Mouse (Mus musculus): ENCODE data around the gene Smim8. TPM values are rescaled to one million over a fixed set of nuclear protein-coding genes. Genes with fewer than 3 reads are reported as not detected.
A peak's percentile ranks its signal among the peaks of the same experiment; 100 is the strongest.
"Not testable (repeated sequence)": the region's sequence is repeated elsewhere in the genome, so short reads cannot be mapped to it uniquely, and the experiment has no call there.

The Smim8 gene
- polyA plus RNA-seq (2015; fragmentation: Nextera tagmentation; extraction: Ambion mirVana): 108 TPM in 2 replicates

DNA sequence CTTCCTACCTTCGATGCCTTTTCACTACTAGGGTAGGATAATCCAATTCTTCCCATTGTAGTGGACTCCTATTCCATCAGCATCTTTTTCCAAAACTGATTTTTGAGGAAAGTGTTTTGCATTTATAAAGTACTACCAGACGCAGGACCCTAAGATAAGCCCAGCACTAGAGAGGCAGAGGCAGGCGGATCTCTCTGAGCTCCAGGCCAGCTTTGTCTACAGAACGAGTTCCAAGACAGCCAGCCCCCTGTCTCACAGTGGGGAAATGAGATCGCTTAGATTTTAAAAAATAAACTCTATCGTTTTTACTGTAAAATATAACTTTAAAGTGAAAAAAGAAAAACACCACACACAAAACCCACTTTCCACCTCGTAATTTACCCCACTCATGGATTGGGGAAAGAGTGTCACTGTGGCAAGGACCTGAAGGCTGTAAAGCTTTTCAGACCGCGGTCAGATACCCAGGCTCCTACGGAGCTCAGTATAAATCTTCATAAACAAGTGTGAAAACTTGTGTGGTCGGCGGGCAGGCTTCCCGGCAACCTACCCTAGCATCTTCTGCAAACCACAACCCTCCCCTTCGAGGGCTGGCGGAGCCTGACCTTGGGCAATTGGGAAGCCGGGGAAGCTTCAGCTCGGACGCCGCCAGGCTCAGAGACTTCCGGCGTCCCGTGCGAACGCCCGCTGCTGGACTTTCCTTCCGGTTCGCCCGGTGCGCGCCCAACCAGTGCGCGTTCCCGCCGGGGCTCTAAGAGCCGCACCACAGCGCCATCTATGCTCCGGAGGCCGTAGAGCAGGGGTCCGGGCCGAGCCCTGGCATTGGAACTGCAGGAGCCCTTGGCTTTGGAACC is at the start of gene Smim8:
TSS of gene Smim8 (minus strand) at position 747 of the 851 bp plus-strand sequence.
- peak; percentile 93 for DNase-seq (ENCODE audit: low spot score)

DNA sequence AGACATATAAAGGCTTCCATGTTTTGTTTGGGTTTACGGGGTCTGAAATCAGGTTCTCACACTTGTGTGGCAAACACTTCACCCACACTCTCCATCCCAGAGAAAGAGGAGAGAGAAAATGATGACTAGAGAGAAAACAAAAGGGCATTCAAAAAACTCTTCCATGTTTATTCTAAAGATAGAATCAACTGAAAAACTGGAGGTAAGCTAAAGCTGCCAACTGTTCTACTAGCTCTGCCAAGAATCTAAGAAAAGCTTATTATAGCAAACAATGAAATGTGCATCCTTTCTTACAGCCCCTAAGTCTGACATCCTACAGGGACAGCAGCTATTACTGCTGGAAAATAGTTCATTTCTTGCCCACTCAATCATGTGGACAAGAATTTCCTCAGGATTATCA is 45.7 kb upstream of the Smim8 start:
- no peak for DNase-seq (ENCODE audit: low spot score)

DNA sequence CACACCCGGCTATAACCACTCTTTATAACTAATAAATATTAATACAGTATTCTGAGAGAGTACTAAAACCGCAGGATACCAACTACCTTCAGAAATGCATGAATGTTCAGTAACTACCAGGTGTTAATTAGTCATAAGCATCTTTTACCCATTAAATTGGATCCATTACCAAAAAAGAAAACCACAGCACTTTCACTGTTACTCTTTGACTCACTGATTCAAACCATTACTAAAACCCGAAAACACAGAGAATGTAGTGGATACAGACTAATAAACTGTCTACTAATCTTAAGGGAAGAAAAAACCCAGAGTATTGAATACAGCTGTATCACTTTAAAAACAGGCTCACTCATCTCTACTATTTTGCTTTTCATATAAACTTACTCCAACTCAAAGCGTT is 41.7 kb upstream of the Smim8 start:
- DNase-seq (ENCODE audit: low spot score): no peak

DNA sequence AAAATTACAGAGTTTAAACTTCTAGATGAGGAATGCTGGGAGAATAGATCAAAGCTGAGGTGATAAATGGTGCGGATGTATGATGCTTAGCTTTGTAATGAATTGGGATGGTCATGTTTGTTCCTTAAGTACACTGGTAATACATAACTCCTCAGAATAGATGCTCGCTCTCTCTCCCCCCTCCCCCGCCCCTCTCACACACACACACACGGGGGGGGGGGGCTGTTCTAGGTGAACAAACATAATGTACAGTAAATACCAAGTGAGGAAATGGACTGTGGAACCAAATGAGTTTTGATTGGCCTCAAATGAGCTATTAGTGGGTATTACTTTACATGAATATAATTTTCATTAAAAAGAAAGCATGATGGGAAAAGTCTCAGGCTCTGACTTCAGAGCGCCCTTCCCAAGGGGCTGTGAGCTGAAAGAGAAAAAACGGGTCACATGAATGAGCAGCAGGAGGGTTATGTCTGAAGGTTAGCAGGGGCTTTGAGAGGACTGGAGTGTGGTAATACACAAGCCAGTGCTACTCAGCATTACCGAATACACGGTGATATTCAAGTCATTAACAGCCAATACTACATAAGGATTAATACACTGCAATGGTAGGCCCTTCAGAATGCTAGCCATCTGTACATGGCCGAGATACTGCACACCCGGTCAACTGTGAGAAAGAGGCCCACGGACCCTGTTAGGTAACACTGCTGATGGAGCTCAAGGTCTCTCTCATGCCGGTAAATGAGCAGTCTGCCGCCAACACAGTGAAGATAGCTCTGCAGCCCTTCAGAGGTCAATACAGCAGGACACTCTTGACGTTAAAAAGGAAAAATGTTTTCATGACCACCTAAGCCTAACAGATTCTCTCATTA is 23.2 kb upstream of the Smim8 start:
- DNase-seq (ENCODE audit: low spot score): no peak

DNA sequence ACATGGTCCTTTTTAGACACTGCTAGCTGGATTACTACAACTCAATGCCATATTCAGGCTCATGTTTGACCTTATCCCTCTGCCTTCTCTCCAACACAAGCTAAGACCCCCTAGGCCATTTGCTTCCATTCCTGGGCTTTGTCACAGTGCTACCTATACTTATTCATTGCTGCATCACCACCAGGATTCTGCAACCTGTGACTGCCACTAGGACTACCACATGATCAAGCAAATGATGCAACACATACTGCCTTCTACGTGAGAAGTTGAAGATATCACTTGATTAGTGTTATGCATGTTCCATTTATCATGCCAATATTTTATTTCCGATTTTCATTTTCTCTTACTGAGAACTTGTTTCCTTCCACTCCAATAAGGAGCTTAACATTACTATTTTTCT is 19.8 kb upstream of the Smim8 start:
- no peak for DNase-seq (ENCODE audit: low spot score)

DNA sequence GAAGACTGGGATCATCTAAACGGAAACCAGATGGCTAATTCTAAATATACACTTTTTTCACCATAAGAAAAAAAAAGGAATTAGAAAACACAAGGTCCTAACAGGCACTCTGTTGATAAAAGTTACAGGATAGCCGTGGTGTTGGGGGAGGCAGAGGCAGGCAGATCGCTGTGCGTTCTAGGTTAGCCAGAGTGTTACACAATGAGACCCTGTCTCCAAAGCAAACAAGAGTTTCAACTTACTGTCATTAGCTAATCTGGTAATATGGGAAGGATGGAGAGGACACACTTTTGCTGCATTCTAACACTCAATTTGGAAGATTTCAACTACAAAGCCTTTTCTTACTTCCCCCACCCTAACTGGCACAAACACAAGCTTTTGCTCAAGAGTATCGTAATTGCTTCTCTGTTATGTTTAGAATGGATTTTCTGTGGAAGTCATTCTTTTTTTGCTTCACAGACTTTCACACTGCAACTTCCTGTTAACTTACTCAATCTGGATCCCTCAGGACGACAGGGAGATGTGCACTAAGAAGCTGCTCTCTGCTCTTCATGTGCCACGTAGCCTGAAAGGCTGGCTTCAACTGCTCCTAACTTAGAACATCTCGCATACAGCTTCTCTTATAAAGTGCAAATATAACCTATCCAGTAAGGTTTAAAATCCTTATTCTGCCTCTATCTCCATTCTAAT is 19.2 kb upstream of the Smim8 start:
- no peak for DNase-seq (ENCODE audit: low spot score)

DNA sequence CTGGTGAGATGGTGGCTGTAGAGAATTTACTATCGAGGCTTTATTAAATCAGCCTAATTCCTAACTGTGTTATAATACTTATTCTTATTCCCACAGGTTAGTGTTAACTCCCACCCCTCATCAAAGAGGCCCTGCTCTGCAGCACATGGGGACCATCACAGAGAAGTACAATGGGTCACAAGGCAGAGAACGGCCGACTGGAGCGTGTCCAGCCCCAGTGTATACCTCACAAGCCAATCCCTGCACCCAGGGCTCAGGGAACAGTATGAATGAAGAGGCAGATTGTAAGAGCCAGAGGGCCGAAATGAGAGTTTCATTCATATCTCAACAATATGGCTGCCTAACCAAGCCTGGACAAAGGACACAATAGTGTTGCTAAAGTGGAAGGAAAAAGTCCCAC is 18.1 kb upstream of the Smim8 start:
- DNase-seq (ENCODE audit: low spot score): no peak

DNA sequence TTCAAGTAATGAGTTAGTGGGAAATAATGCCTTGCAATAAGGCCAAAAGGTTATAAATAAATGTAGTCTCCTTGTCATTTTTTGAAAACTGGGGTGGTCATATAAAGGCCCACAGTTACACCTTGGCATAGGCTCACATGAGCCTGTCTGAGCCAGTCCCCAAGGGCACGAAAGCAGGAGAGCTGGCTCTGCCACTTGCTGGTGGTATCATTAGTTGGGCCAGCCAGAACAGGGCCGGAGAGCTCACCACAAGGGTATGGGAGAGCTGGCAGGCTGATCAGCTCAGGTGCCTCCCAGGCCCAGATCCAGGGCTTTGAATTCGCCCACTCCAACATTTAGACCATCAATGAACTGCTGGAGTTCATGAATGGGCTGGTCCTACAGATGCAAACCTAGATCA is 8.3 kb upstream of the Smim8 start:
- no peak for DNase-seq (ENCODE audit: low spot score)

DNA sequence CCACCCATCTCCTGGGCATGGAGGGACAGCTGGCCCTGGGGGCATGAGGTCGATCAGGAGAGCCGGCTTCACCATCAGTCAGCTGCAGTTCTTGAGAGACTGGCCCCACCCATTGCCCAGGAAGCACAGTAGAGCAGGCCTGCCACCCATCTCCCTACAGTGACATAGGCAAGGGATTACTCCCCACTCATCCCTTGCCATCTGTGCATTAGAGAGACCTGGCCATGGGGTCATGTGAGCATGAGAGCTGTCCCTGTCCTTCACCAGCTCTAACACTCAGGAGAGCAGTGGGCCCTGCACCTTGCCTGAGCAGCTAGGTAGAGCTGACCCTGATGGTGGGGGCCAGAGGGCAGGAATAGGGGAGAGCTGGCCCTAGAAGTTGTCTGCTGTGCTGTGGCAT is 7.4 kb upstream of the Smim8 start:
- no peak for DNase-seq (ENCODE audit: low spot score)

DNA sequence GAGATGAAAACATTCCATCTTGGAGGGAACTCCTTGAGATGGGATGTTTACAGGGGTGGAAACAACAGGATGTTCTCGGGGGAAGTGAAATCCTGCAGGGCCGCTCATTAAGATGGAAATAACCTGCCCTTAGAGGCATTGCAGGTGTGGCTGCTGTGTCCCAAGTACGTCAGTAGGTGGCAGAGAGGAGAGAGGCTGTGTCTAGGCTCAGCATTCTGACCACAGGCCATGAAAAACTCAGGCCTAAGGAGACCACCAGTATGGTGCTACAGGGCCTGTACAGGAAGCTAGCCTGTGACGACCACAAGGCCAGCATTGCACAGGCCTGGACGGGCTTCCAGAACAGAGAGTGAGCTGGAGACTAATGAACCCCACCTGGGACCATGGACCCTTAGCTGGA is 6.6 kb upstream of the Smim8 start:
- DNase-seq (ENCODE audit: low spot score): no peak

DNA sequence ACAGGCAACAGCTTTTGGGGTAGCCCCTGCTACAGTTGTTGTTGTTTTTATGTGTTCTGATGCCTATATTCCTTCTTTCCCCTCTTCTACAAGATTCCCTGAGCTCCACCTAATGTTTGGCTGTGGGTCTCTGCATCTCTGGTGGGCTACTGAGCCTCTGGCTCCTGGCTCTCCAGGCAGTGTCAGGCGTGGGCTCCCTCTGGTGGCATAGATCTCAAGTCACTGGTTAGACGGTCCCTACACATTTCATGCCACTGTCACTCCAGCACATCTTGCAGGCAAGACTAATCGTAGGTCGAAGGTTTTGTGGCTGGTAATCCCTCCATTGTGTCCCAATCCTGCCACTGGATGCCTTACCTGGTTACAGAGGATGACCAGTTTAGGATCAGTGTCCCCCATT is 4.5 kb upstream of the Smim8 start:
- DNase-seq (ENCODE audit: low spot score): peak; percentile 34

DNA sequence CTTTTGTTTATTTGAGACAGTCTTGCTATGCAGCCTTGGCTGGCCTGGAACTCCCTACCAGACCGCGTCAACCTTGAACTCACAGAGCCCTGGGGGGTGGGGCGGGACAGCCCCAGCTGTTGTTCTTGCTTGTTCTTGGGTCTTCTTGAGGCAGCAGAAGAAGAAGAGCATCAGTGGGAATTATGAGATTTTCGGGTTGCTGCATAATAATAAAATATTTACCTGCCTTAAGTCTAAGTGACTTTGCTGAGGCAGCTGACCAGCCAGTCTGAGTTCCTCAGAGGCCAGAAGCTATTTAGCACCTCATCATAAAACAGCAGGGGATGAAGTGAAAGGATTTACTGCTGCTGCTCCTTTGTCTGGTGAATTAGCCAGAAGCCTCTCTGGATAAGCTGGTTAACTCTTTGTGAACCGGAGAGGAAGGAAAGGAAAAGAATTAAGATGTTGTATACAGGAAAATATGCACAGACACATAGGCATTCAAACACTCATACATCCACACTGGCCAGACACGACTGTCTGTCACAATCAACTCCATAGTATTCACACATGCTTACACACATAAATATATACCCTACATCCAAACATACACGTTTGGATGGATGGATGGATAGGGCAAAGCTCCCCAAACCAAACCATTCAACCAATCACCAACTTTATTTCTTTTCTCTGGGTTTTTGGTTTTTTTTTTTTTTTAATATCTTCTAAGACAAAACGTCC is 6.4 kb downstream of the Smim8 start:
- DNase-seq (ENCODE audit: low spot score): no peak

DNA sequence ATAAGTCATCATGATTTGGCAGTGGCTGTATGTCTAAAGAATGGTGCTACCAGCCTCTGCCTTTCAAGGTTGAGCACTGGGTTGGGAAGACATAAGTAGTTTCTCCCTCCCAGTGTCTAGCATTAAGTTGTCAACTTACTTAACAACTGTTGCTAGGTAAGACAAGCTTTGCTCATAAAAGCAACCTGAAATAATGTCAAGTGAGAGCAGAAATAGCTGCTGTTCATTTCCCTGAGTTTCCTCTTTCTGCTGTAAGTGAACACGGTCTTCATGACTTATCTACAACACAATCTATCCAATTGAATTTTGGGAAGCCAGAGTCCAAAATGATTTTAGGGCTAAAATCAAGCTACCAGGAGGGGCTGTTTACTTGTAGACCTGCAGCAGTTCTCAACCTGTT is 22.1 kb downstream of the Smim8 start, which contains the start of gene Gm136:
TSS of gene Gm136 (minus strand) at position 101 of the 400 bp plus-strand sequence.
- DNase-seq (ENCODE audit: low spot score): no peak

DNA sequence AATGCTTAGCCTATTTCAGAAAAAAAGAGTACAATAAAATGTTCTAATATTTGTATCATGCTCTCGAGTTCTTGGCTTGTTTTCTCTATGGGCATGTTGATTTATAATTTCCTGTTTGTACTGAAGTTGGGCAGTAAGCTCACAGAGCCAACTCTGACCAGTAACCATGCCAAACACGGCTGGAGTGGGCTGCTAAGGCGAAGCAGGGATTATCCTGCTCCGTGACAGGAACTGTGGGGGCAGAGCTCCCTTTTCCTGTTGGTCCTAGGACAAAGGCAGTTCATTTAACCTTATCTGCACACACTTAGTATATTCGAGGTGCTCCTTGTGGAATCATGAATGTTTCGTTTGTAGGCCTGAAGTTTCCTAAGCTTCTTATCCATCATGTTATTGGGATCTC is 29.0 kb downstream of the Smim8 start:
- no peak for DNase-seq (ENCODE audit: low spot score)

DNA sequence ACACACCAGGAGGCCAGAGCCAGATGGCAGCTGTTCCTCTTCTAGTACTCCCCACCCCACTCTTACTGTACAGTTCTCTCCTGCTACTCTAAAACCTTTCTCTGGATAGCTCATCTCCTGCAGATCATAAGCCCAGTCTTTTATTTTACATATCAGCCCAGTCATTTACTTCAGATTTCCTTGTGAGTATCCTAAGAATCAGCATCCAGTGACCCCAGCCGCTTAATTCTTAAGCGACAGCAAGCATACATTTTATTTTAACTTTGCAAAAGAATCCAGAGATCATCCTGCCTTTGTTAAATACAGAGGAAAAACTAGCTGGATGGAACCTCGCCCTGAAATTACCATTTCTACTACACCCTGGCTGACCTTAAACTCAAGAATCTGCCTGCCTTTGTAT is 43.8 kb downstream of the Smim8 start:
- no peak for DNase-seq (ENCODE audit: low spot score)

DNA sequence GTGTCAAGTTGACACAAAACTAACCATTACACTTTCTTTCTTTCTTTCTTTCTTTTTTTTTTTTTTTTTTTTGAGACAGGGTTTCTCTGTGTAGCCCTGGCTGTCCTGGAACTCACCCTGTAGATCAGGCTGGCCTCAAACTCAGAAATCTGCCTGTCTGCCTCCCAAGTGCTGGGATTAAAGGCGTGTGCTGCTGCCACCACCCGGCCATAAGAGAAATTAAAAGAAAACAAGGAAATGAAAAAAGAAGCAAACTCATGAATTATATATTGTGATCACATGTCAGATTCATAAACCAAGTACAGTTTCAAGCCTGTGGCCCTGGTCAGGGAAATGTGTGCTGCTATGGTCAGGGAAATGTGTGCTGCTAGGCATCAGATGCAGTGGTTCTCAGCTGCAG is 44.8 kb downstream of the Smim8 start:
- DNase-seq (ENCODE audit: low spot score): not testable (repeated sequence)

DNA sequence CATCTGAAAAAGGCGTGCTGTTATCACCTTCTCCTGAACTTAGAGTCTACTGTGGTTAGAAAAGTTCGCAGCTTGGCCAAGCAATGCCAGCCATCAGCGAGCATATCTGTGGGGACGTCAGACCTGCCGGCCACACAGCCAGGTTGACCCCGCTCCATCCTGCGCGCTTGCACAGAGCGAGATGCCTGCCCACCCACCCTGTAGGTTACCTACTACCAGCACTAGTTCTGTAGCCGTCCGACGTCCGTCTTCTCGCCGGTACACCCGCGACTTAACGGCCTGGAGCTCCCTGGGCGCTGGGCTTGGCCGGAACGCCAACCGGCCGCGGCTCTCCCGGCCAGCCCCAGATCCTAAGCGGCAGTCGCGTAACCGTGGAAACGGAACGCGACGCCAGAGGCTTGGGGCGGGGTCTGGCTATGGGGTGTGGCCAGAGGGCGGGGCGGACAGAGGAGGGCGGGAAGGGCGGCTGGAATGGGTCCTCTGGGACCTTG is 48.3 kb downstream of the Smim8 start, which contains the start of gene Cfap206:
TSS of gene Cfap206 (minus strand) at position 356 of the 491 bp plus-strand sequence.
- DNase-seq (ENCODE audit: low spot score): peak; percentile 1

DNA sequence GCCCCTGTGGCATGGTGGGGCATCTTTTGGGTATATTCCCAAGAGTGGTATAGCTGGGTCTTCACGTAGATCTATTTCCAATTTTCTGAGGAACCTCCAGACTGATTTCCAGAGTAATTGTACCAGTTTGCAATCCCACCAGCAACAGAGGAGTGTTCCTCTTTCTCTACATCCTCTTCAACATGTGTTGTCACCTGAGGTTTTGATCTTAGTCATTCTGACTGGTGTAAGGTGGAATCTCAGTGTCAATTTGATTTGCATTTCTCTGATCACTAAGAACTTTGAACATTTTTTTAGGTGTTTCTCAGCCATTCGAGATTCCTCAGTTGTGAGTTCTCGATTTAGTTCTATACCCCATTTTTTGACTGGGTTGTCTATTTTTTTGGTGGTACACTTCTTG is 52.5 kb downstream of the Smim8 start:
- not testable (repeated sequence) for DNase-seq (ENCODE audit: low spot score)

DNA sequence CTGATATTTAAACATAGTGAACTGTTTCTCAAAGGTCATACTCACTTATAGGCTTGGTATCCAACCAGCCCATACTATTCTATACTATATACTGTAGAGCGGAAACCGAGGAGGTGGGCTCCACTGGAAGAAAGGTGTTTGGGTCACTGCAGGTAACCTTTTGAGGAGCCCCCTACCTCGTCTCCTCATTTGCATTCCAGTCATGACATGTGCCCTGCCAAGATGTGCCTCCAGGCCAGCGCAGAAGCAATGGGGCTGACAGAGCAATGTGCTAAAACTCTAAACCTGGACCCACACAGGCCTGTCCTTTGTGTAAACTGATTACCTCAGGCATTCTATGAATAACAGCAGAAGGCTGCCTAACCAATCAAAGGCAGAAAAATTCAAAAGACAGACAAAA is 53.9 kb downstream of the Smim8 start:
- no peak for DNase-seq (ENCODE audit: low spot score)

DNA sequence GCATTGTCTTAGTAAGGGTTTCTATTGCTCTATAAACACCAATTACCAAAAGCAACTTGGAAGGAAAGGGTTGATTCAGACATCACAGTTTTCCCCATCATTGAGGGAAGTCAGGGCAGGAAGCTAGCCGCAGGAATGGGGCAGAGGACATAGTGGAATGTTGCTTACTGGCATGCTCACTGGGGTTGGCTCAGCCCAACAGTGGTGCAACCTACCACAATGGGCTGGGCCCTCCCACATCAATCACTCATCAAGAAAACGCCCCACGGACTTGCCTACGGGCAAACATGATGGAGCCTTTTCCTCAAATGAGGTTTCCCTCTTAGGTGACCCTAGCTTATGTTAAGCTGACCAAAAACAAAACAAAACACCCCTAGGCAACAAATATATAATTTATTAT is 55.0 kb downstream of the Smim8 start:
- DNase-seq (ENCODE audit: low spot score): no peak

All from thymus, postnatal 0 days (tissue).